In genomic region chr10:94380082-94380481, GRCm38 (mm10) we compare ENCODE assay signal across 14 mouse cellular contexts.
DNase-seq lines count a peak whose midpoint lies in the region; ATAC-seq and TF ChIP-seq lines count a peak whose summit lies in the region.
"Had no signal": no experiment of that assay in that cellular context is flagged by ENCODE, and none has a peak within 500 bp of the region (broad histone marks: within the 10 kb centered on the region; RNA-seq: fewer than 3 reads in every experiment).

No protein-coding gene starts in this region.

- no peaks in the 10 kb centered on the region for H3K4me1 ChIP-seq in heart, postnatal 0 days (ENCODE audit: control insufficient read depth, insufficient read depth)
- peaks cover 6% of the 10 kb centered on the region; the same call in 1 of the 2 replicates for H3K4me1 ChIP-seq in liver, postnatal 0 days (ENCODE audit: insufficient read depth)
- no peaks in the 10 kb centered on the region for H3K4me1 ChIP-seq in liver, embryonic 12.5 days
- no peaks in the 10 kb centered on the region for H3K4me1 ChIP-seq in ES-Bruce4 (ENCODE audit: control insufficient read depth, insufficient read depth, low read length)
- peaks cover 2% of the 10 kb centered on the region; the same call in 1 of the 2 replicates for H3K4me1 ChIP-seq in bone marrow, adult 2 months (ENCODE audit: control insufficient read depth, insufficient read depth, low read length)

- no peak for ATAC-seq in heart, postnatal 0 days (ENCODE audit: insufficient read depth, low read depth)
- no peak for ATAC-seq in liver, postnatal 0 days
- no peak for ATAC-seq in liver, embryonic 12.5 days

- no peaks in the 10 kb centered on the region for H3K36me3 ChIP-seq in heart, postnatal 0 days (replicated peaks; ENCODE audit: control insufficient read depth, insufficient read depth, low read length)
- no peaks in the 10 kb centered on the region for H3K36me3 ChIP-seq in liver, postnatal 0 days (replicated peaks; ENCODE audit: insufficient read depth, low read length)
- H3K36me3 ChIP-seq in liver, embryonic 12.5 days: no peaks in the 10 kb centered on the region
- no peaks in the 10 kb centered on the region for H3K36me3 ChIP-seq in ES-Bruce4 (ENCODE audit: control insufficient read depth, insufficient read depth, low read length, poor library complexity, severe bottlenecking)
- H3K36me3 ChIP-seq: forebrain, embryonic 12.5 days; limb, embryonic 15.5 days; neural tube, embryonic 15.5 days had no signal

- TF ChIP-seq EP300 in heart, postnatal 0 days (IDR thresholded peaks at IDR 0.05; ENCODE audit: low read depth): no peak
- no peak for TF ChIP-seq EP300 in liver, postnatal 0 days (IDR thresholded peaks at IDR 0.05; ENCODE audit: low read depth)
- TF ChIP-seq EP300 in ES-Bruce4 (IDR thresholded peaks at IDR 0.05; ENCODE audit: insufficient read depth, low read depth, low read length): no peak

- 93% methylated on average over 2 of the region's 2 CpGs for WGBS in heart, postnatal 0 days
- 95% methylated on average over 2 of the region's 2 CpGs for WGBS in liver, postnatal 0 days (ENCODE audit: insufficient replicate concordance)
- 81% methylated on average over 2 of the region's 2 CpGs for WGBS in liver, embryonic 12.5 days (ENCODE audit: insufficient replicate concordance)
- 91% methylated on average over 2 of the region's 2 CpGs for WGBS in bone marrow, adult 2 months

- H3K27ac ChIP-seq in heart, postnatal 0 days (ENCODE audit: low read depth): no peak overlapping the region
- no peak overlapping the region for H3K27ac ChIP-seq in liver, postnatal 0 days (ENCODE audit: low read depth)
- H3K27ac ChIP-seq in liver, embryonic 12.5 days: no peak overlapping the region
- no peak overlapping the region for H3K27ac ChIP-seq in ES-Bruce4 (ENCODE audit: insufficient read depth, low read length)
- no peak overlapping the region for H3K27ac ChIP-seq in bone marrow, adult 2 months (ENCODE audit: control insufficient read depth, insufficient read depth, low read depth, low read length, poor library complexity)
- H3K27ac ChIP-seq: forebrain, embryonic 12.5 days; limb, embryonic 15.5 days had no signal

- TF ChIP-seq CTCF in heart, postnatal 0 days (IDR thresholded peaks at IDR 0.05; ENCODE audit: low read depth): 0 out of 2 replicates have a peak, but pooled peaks have one; percentile 7
- peak; percentile 30; the same call in 1 of the 2 replicates for TF ChIP-seq CTCF in liver, postnatal 0 days (IDR thresholded peaks at IDR 0.05; ENCODE audit: low read depth)
- peak; percentile 23 for TF ChIP-seq CTCF in ES-Bruce4 (IDR thresholded peaks at IDR 0.05; ENCODE audit: low read depth, low read length)
- 0 out of 2 replicates have a peak, but pooled peaks have one; percentile 15 for TF ChIP-seq CTCF in bone marrow, adult 2 months (IDR thresholded peaks at IDR 0.05; ENCODE audit: control insufficient read depth, insufficient read depth, low read length)

- no peak for TF ChIP-seq POLR2A in ES-Bruce4 (IDR thresholded peaks at IDR 0.05; ENCODE audit: insufficient read depth, low read length)
- no peak for TF ChIP-seq POLR2A in bone marrow, adult 2 months (IDR thresholded peaks at IDR 0.05; ENCODE audit: borderline replicate concordance, control insufficient read depth, low read depth, low read length)

- no peak overlapping the region for H3K4me3 ChIP-seq in heart, postnatal 0 days (ENCODE audit: low read depth, low read length)
- no peak overlapping the region for H3K4me3 ChIP-seq in liver, postnatal 0 days (ENCODE audit: low read depth, low read length)
- no peak overlapping the region for H3K4me3 ChIP-seq in liver, embryonic 12.5 days
- no peak overlapping the region for H3K4me3 ChIP-seq in ES-Bruce4 (ENCODE audit: low read depth, low read length)
- H3K4me3 ChIP-seq in bone marrow, adult 2 months (replicated peaks; ENCODE audit: control insufficient read depth, low read depth, low read length): no peak overlapping the region
- H3K4me3 ChIP-seq: forebrain, embryonic 12.5 days; limb, embryonic 15.5 days; neural tube, embryonic 15.5 days had no signal

- no peak overlapping the region for H3K4me2 ChIP-seq in heart, postnatal 0 days (ENCODE audit: low read depth, low read length)
- no peak overlapping the region for H3K4me2 ChIP-seq in liver, postnatal 0 days (ENCODE audit: low read depth, low read length)
- no peak overlapping the region for H3K4me2 ChIP-seq in liver, embryonic 12.5 days
- H3K4me2 ChIP-seq: forebrain, embryonic 12.5 days; limb, embryonic 15.5 days; neural tube, embryonic 15.5 days had no signal

- H3K9ac ChIP-seq in heart, postnatal 0 days (replicated peaks; ENCODE audit: low read depth, low read length): no peak overlapping the region
- H3K9ac ChIP-seq in liver, postnatal 0 days (replicated peaks): no peak overlapping the region
- H3K9ac ChIP-seq in liver, embryonic 12.5 days: no peak overlapping the region
- no peak overlapping the region for H3K9ac ChIP-seq in ES-Bruce4 (ENCODE audit: low read depth, poor library complexity, severe bottlenecking)
- H3K9ac ChIP-seq: forebrain, embryonic 12.5 days; limb, embryonic 15.5 days; neural tube, embryonic 15.5 days had no signal

- no peaks in the 10 kb centered on the region for H3K27me3 ChIP-seq in heart, postnatal 0 days (ENCODE audit: control insufficient read depth, insufficient read depth, low read length)
- H3K27me3 ChIP-seq in liver, postnatal 0 days (ENCODE audit: insufficient read depth, low read length): no peaks in the 10 kb centered on the region
- no peaks in the 10 kb centered on the region for H3K27me3 ChIP-seq in liver, embryonic 12.5 days (replicated peaks)
- H3K27me3 ChIP-seq in ES-Bruce4 (ENCODE audit: control insufficient read depth, insufficient read depth, low read length, poor library complexity, severe bottlenecking): no peaks in the 10 kb centered on the region
- H3K27me3 ChIP-seq: forebrain, embryonic 12.5 days; neural tube, embryonic 15.5 days had no signal

- no peaks in the 10 kb centered on the region for H3K9me3 ChIP-seq in heart, postnatal 0 days (replicated peaks; ENCODE audit: control insufficient read depth, low read length)
- H3K9me3 ChIP-seq in liver, postnatal 0 days (ENCODE audit: low read length): no peaks in the 10 kb centered on the region
- H3K9me3 ChIP-seq in liver, embryonic 12.5 days (replicated peaks): no peaks in the 10 kb centered on the region
- H3K9me3 ChIP-seq in ES-Bruce4 (replicated peaks; ENCODE audit: control insufficient read depth, insufficient read depth, low read length, poor library complexity, severe bottlenecking): no peaks in the 10 kb centered on the region
- H3K9me3 ChIP-seq: limb, embryonic 15.5 days had no signal

- no peak for DNase-seq in heart, postnatal 0 days (ENCODE audit: low spot score)
- DNase-seq in heart, adult 8-10 months (ENCODE audit: low spot score): no peak
- no peak for DNase-seq in liver, postnatal 0 days
- no peak for DNase-seq in adrenal gland, adult (ENCODE audit: inconsistent age in 2 of 2, low spot score in 1 of 2)
- DNase-seq in thymus, postnatal 14 days: no peak
- DNase-seq: cerebellum, adult 11-12 months; heart, postnatal 36 days; retina, postnatal 1 day had no signal
